Mouse (Mus musculus) megakaryocyte, adult 5-6 weeks (primary cell): ENCODE measurements around the gene Rasgrp1. TPM values are rescaled to one million over a fixed set of nuclear protein-coding genes. Genes with fewer than 3 reads are reported as not detected.

Source experiments
- ATAC-seq: 2 replicates; pipeline ENCODE4 v1.8.0; 2016; ENCODE audit warnings: mild to moderate bottlenecking, inconsistent platforms; ENCODE audit not compliant: poor library complexity, severe bottlenecking
- total RNA-seq, 2 experiments: library from RNA; stranded (forward) in 1 of 2; stranded (reverse) in 1 of 2; fragments of 153-499, 151-499 nt in 1 of 2; fragments of 221-1000, 200-1000 nt in 1 of 2; gene quantifications; 2 replicates each; pipeline versions ENCODE4 v1.2.3 to v1.2.4; 2015 to 2017

Rasgrp1 gene
- total RNA-seq, 2 experiments from 2014 or later = 0.95 to 2.1 TPM

DNA sequence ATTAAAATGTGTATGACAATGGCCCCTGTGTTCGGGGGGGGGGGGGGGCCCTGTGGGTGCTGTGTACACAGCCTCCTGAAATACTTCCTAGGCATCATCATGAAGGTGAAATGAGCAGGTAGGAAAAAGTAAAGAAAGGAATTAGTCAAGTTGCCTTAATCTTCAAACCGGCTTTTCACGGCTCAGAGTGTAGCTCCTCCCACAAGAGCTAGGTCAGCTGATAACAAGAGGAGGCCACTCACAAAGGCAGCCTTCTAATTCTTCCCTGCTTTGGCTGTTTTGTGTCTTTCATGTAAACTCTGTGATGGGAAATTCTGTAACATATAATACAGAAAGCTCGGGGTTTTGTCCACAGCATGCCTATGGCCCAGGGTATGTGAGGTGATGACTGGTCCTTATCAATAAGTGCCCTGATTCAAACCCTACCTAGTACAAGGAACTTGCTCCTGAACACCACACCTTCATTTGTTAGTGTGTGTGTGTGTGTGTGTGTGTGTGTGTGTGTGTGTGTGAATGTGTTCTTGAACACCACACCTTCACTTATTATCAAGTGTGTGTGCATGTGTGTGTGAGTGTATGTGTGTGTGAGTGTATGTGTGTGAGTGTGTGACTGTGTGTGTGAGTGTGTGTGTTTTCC is 7.1 kb downstream of the Rasgrp1 start:
- ATAC-seq = no peak

- 0 out of 2 replicates have a peak, but pooled peaks have one; percentile 31 for ATAC-seq
These were observed 11.2 kb downstream of the Rasgrp1 start for GRCm38 (mm10) chr2:117331634-117332033.

GRCm38 (mm10) chr2:117328521-117329285 is 14.1 kb downstream of the Rasgrp1 start:
- ATAC-seq = peak; percentile 79

DNA sequence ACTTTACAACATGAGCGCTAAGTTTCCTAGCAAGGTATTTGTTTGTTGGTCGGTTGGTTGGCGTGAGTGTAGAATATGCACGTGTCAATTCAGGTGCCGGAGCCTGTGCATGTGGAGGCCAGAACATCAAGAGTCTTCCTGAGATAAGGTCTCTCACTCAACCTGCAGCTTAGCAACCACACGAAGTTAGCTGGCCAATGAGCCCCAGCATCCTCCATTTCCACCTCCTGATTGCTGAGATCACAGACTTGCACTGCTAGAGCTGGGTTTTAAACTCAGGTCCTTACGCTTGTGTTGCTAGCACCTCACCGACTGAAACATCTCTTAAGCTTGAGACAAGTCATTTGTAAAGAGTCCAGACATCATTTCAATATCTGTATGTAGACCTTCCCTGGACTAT is 20.4 kb downstream of the Rasgrp1 start:
- ATAC-seq = no peak

- ATAC-seq = no peak
These were observed 21.6 kb downstream of the Rasgrp1 start for GRCm38 (mm10) chr2:117321231-117321630.

GRCm38 (mm10) chr2:117318991-117319390 is 23.8 kb downstream of the Rasgrp1 start:
- ATAC-seq = no peak

- ATAC-seq = 0 out of 2 replicates have a peak, but pooled peaks have one; percentile 38
These were observed 29.1 kb downstream of the Rasgrp1 start for GRCm38 (mm10) chr2:117313586-117314235.

GRCm38 (mm10) chr2:117312441-117312895 is 30.3 kb downstream of the Rasgrp1 start:
- peak; percentile 67 for ATAC-seq

DNA sequence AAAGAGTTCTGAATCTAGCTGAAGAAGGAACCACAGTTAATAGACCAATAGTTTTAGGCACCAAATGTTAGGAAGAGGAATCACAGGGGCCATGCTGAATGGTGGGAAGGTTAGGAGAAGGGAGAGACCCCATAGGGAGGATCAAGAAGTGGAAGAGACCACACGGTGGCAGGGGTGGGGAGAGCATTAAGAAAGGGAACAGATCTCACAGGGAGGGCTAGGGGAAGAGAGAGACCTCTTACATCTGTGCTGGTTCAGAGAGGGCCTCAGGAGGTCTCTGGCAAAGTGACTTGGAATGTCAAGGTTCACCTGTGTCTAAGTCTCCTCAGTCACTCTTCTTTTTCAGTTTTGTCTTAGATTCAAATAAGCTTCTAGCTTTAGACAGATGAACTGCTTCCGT is 30.8 kb downstream of the Rasgrp1 start:
- no peak for ATAC-seq

GRCm38 (mm10) chr2:117311349-117311748 is 31.5 kb downstream of the Rasgrp1 start:
- no peak for ATAC-seq

DNA sequence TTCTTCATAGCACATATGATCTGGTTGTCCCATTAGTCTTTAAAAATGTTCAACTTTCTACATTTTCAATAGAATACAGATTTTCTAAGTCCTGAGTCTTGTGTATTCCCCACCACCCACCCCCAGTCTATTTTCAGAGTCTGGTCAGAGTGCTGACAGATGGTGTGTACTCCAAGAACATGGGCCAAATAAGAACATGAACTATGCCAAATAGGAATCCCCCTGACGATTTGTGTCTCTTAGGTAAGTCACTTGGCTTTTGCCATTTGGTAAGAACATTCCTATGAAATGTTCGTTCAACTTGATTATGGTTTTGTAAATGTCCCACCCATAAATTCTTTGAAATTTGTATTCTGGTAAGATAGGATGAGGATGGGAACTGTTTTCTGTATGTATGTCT is 33.8 kb downstream of the Rasgrp1 start:
- no peak for ATAC-seq

DNA sequence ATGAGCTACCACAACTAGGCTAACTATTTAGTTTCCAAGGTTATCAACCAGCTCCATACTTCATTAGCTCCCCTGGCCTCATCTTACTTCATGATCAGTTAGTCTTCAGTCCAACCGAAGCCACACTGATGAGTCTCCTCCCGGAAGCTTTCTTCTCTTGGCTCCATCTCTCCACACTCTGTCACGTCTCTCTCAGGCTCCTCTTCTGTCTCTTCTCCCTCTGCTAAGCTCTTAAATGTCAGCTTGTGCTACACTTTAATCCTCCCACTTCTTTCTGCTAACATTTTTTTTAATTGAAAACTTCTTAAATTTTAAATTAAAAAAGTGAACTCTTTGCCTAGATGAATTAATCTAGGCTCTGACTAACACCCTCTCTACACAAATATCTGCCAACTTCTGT is 34.8 kb downstream of the Rasgrp1 start:
- ATAC-seq = no peak

- ATAC-seq = no peak
These were observed 37.9 kb downstream of the Rasgrp1 start for GRCm38 (mm10) chr2:117304941-117305340.

- peak; percentile 64 for ATAC-seq
These were observed 39.1 kb downstream of the Rasgrp1 start for GRCm38 (mm10) chr2:117303391-117304350.

DNA sequence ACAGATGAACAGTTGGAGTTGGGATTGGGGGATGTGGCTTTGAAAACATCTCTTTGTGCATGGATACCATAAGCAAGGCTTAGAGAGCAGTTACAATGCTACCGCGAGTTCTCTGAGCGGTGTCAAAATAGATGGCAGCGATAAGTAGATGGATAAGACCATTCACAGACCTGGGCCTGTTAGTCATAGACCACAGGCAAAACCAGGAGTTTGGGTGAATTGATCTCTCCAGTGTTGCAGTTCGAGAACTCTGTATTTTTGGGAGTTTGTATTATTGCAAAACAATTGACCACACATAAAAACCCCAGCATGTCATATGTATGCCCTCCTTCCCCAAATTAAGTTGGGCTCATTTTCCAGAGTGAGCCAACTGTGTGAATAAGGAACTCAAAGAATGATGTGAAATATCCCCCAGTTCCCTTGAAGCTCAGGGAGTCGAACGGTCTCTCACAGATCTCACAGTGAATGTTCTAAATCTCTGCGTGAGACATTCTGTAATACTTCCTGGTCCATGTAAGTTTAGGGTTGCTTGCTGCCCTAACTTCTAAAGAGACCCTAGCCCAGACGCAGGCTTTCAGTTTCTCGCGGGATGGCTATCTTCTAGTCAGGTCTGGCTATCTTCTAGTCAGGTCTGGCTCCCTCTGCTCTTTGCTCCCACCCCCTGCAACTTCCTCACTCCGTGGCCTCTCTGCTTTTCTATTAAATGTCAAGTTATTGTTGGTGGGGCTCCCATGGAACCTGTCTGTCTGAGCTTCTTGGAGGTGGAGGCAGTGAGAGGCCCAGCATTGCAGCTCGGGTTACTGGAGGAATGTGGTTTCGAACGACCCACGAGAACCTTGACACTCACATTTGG is 43.0 kb downstream of the Rasgrp1 start:
- peak; percentile 62 for ATAC-seq

- no peak for ATAC-seq
These were observed 54.5 kb downstream of the Rasgrp1 start for GRCm38 (mm10) chr2:117288291-117288690.

DNA sequence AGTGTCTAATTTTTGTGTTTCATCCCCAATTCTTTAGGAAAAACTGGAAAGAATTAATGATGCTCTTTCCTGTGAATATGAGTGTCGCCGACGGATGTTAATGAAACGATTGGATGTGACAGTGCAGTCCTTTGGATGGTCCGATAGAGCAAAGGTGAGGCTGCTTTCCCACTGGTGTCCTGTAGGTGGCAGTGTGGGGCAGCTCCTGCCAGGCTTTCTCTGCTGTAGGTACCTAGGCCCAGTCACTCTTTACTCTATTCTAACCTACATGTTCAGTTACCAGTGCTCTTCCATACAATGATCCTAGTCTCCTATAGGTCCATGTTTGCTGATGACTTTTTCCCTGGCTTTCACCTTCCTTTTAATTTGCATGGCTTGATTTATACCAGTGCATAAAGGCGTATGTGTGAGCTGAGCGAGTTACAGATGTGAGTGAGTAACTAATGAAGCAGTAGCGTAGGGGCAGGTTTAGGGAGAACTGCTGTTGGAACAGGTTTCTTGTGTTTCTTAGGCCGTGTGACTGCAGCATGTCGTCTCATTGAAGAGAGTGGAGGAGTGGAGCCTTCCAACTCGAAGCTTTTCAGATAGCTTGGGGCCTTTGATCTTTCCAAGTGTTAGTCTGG is 78.9 kb downstream of the Rasgrp1 start:
- peak; percentile 89 for ATAC-seq

DNA sequence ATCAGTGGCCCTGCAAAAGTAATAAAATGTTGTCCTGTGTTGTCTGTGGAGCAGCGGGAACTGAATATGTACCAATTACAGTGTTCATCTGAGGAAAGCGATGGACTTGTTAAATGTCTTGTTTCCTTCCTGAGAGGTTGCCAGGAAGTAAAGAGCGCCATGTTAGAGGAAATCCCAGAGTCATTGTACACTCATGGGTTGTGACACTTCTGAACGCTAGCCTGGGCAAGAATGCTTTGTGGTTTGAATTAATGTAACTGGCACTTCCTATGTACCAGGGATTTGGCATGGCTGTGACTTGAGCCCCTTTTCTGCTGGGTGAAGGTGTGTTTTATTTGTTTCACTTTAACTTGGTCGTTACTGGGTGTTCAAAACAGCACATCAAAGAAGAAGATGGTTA is 80.6 kb downstream of the Rasgrp1 start:
- ATAC-seq = peak; percentile 81

- ATAC-seq = no peak
These were observed 85.2 kb downstream of the Rasgrp1 start for GRCm38 (mm10) chr2:117257617-117258016.
